Mouse (Mus musculus) lung, postnatal 0 days (tissue): ENCODE measurements around the gene Hif3a. TPM values are rescaled to one million over a fixed set of nuclear protein-coding genes. Genes with fewer than 3 reads are reported as not detected.
"Not testable (repeated sequence)": the region's sequence is repeated elsewhere in the genome, so short reads cannot be mapped to it uniquely, and the experiment has no call there.

ENCODE experiments used
- ATAC-seq: fragments of 200-750 bp; cut with Nextera tagmentation; 2 replicates; pipeline ENCODE4 v1.8.0; 2017; ENCODE audit warnings: moderate library complexity
- DNase-seq: peaks from one replicate; pipeline ENCODE4 v3.0.0-alpha.2; 2016; ENCODE audit warnings: low spot score
- H3K27ac ChIP-seq: fragments of 300-500 bp; sonication (generic); 2 replicates; pipeline ENCODE4 v1.5.1; 2014; ENCODE audit warnings: antibody characterized with exemption, mild to moderate bottlenecking, low read length, mixed read lengths
- H3K27me3 ChIP-seq: fragments of 300-500 bp; sonication (generic); replicated peaks from 2 replicates; pipeline ENCODE4 v1.6.1; 2014; ENCODE audit warnings: low read length, mixed read lengths; ENCODE audit not compliant: insufficient read depth
- H3K36me3 ChIP-seq: fragments of 300-500 bp; sonication (generic); 2 replicates; pipeline ENCODE4 v1.6.1; 2014; ENCODE audit warnings: low read length, mixed read lengths; ENCODE audit not compliant: insufficient read depth
- H3K4me1 ChIP-seq: fragments of 300-500 bp; sonication (generic); 2 replicates; pipeline ENCODE4 v1.6.1; 2014; ENCODE audit warnings: antibody characterized with exemption, low read depth, low read length, mixed read lengths; ENCODE audit not compliant: insufficient read depth
- H3K4me2 ChIP-seq: fragments of 300-500 bp; sonication (generic); replicated peaks from 2 replicates; pipeline ENCODE4 v1.6.1; 2014; ENCODE audit warnings: low read depth, mild to moderate bottlenecking, low read length, moderate library complexity, mixed read lengths
- H3K4me3 ChIP-seq: fragments of 300-500 bp; sonication (generic); 2 replicates; pipeline ENCODE4 v1.5.1; 2014; ENCODE audit warnings: low read depth, low read length
- H3K9ac ChIP-seq: fragments of 300-500 bp; sonication (generic); replicated peaks from 2 replicates; pipeline ENCODE4 v1.6.1; 2014; ENCODE audit warnings: low read depth, mild to moderate bottlenecking
- H3K9me3 ChIP-seq: fragments of 300-500 bp; sonication (generic); 2 replicates; pipeline ENCODE4 v1.6.1; 2016; ENCODE audit warnings: low read length, mixed read lengths
- CTCF ChIP-seq: IDR thresholded peaks from 2 replicates; pipeline ENCODE4 v1.5.1; 2016; ENCODE audit warnings: antibody characterized with exemption, mild to moderate bottlenecking
- EP300 ChIP-seq: IDR thresholded peaks from 2 replicates; pipeline ENCODE4 v1.6.1; 2016; ENCODE audit warnings: antibody characterized with exemption, mild to moderate bottlenecking, control low read depth
- WGBS: fragments of 180-500 bp; shearing (Covaris S2); extraction: QIAGEN DNeasy Blood & Tissue Kit; methylation state at CpG from one replicate; pipeline ENCODE4 v1.1.7; 2014; 5-methylcytosine and 5-hydroxymethylcytosine counted together
- polyA plus RNA-seq: library from polyadenylated mRNA; unstranded; fragments of >200 nt; fragmentation: Nextera tagmentation; extraction: Ambion mirVana; gene quantifications from 2 replicates; pipeline ENCODE4 v1.2.1, GENCODE M21; 2015

The Hif3a gene
- polyA plus RNA-seq = 5.3 and 8.2 TPM in 2 replicates

DNA sequence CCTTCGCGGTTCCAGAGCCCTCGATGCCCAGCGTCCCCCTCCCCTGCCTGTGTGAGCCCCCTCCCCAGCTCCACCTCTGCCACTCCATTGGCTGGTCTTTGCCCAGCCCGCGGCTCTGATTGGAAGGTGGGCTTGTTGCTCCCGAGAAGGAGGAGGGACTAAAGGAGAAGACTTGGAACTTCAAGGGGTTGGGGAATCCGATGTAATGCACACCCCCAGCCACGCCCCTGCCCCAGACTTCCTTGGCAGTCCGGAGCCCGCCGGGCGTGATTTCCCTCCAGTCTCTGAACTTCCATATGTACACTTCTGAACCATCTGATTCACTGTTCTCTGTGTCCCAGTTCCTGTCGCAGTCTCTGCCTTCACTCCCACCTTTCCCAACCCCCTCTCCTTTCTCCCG is at the start of gene Hif3a:
Gene Hif3a (minus strand): TSS at position 39 of the 400 bp plus-strand sequence.
- Histone ChIP-seq H3K27me3 (no peaks in the 10 kb centered on the region), H3K9me3 (no peaks in the 10 kb centered on the region), H3K27ac (peak within 1 kb of the TSS; percentile 96), H3K36me3 (no peaks in the 10 kb centered on the region), H3K9ac (peak within 1 kb of the TSS; percentile 73), H3K4me2 (peak within 1 kb of the TSS; percentile 74), H3K4me1 (peaks cover 18% of the 10 kb centered on the region), H3K4me3 (peak within 1 kb of the TSS; percentile 59)
- TF ChIP-seq EP300 (no peak), CTCF (no peak)
- ATAC-seq (peak; percentile 49), DNase-seq (peak; percentile 99)
- under 1% methylated on average over 15 of the region's 15 CpGs for WGBS

DNA sequence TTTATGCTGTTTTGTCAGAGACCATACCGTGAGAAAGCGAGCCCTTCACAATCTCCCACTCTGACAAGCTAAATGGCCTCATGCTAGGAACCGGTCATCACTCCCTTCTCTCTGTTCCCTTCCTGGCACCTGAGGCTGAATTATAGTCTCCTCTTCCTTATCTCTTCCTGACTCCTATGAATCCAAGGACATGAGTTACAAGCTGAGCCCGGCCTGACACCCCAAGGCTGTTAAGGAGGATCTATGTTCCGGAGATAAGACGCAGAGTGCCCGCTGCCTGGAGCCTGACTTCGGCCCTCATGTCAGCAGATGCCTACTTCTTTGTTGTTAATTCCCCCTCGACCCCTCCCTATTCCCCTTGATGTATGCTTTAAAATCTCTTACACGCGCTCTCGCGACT is 39.4 kb upstream of the Hif3a start:
- not testable (repeated sequence) for H3K36me3 ChIP-seq, ATAC-seq, H3K4me3 ChIP-seq, H3K27ac ChIP-seq, DNase-seq, H3K9ac ChIP-seq, H3K4me2 ChIP-seq, H3K9me3 ChIP-seq, H3K27me3 ChIP-seq, H3K4me1 ChIP-seq
- WGBS = 84% methylated on average over 13 of the region's 13 CpGs

DNA sequence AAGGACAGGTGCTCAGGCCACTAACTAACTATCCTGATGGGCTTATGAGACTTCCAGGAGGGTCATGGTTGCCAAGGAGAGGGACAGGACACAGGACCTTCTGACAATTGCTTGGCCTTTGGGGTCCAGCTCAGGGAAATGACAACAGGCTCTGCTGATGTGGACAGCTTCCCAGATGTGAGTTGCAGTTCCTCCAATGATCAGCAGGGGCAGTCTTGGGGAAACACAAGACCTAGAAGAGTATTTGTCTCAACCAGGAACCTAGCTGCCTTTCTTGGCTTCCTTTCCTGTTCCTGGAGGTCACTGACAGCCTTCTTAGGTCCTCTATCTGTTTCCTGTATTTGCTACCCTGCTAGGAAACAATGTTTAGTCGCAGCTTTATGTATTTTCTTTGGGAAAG is 29.1 kb upstream of the Hif3a start:
- Histone ChIP-seq H3K9me3 (no peaks in the 10 kb centered on the region), H3K4me3 (no peak overlapping the region), H3K9ac (no peak overlapping the region), H3K4me1 (no peaks in the 10 kb centered on the region), H3K36me3 (no peaks in the 10 kb centered on the region), H3K4me2 (no peak overlapping the region), H3K27ac (no peak overlapping the region), H3K27me3 (no peaks in the 10 kb centered on the region)
- no peak for ATAC-seq
- no peak for DNase-seq
- TF ChIP-seq CTCF = peak; percentile 55
- no peak for TF ChIP-seq EP300
- WGBS = 10% methylated on average over 1 of the region's 1 CpGs

DNA sequence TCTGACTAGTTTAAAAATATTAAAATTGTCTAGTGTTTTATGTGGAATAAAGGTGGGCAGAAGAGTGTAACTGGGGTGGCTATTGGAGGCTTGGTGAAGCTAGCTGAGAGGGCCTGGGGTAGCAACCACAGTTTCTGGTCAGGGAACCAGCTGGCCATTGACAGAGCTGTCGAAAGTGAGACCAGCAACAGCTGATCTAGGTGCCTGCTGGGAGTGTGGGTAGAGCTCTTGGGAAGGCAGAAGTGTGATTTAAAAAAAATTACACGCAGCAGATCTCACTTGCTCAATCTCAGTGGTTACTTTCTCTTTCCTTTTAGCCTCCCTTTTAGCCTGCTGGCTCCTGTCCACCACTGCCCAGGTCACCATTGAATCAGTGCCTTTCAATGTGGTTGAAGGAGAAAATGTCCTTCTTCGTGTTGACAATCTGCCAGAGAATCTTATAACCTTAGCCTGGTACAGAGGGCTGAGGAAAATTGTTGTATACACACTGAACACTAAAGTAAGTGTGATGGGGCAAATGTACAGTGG is 27.9 kb upstream of the Hif3a start:
- WGBS = 41% methylated on average over 3 of the region's 3 CpGs
- H3K27me3 ChIP-seq = no peaks in the 10 kb centered on the region
- H3K27ac ChIP-seq = no peak overlapping the region
- H3K4me2 ChIP-seq = no peak overlapping the region
- DNase-seq (no peak), ATAC-seq (no peak)
- no peaks in the 10 kb centered on the region for H3K9me3 ChIP-seq
- no peaks in the 10 kb centered on the region for H3K4me1 ChIP-seq
- no peak overlapping the region for H3K9ac ChIP-seq
- TF ChIP-seq EP300 (no peak), CTCF (no peak)
- H3K4me3 ChIP-seq = no peak overlapping the region
- H3K36me3 ChIP-seq = no peaks in the 10 kb centered on the region

DNA sequence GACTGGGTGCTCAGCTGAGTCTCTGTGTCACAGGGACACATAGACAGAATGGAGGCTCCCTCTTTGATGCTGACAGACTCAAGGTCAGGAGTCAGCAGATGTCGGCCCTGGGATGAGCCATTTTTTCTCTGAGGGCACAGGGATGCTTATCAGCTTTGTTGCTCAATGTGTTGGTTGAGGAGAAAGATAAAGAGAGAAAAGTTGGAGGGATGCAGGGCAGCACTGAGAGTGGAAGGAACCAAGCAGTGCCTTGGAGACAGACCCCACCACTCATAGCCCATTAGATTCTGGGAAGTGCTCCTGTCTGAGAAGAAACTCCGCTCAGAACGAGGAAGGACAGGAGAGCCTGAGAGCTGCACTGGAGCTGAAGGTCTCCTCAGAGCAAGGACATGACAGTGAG is 25.5 kb upstream of the Hif3a start:
- Histone ChIP-seq H3K36me3 (no peaks in the 10 kb centered on the region), H3K4me3 (no peak overlapping the region), H3K9me3 (no peaks in the 10 kb centered on the region), H3K27ac (no peak overlapping the region), H3K4me1 (no peaks in the 10 kb centered on the region), H3K9ac (no peak overlapping the region), H3K4me2 (no peak overlapping the region), H3K27me3 (no peaks in the 10 kb centered on the region)
- no peak for ATAC-seq
- no peak for TF ChIP-seq CTCF
- no peak for TF ChIP-seq EP300
- 68% methylated on average over 3 of the region's 3 CpGs for WGBS
- DNase-seq = no peak

DNA sequence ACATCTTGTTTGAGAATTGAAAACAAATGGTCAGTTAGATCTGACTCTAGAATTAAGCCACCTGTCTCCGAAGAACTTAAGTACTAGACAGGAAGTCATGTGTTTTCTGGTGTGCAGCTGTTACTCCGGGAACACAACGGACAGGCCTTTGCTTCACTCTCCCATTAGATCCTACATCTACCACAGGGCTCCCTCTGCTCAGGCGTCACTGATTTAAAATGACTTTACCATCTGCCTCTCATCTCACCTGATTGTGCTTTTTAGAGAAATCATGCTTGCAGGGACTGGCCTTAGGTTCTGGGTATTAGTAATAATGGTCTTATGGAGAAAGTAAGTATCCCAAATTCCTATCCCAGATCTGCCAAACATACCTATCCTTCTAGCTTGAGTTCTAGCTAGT is 20.5 kb upstream of the Hif3a start:
- Histone ChIP-seq H3K9ac (no peak overlapping the region), H3K27ac (no peak overlapping the region), H3K36me3 (no peaks in the 10 kb centered on the region), H3K27me3 (no peaks in the 10 kb centered on the region), H3K4me1 (no peaks in the 10 kb centered on the region), H3K4me3 (no peak overlapping the region), H3K4me2 (no peak overlapping the region), H3K9me3 (no peaks in the 10 kb centered on the region)
- ATAC-seq (no peak), DNase-seq (no peak)
- 73% methylated on average over 4 of the region's 4 CpGs for WGBS
- no peak for TF ChIP-seq EP300
- TF ChIP-seq CTCF = no peak
